Mouse (Mus musculus): ENCODE results near the gene Zeb2.

Gene Zeb2

DNA sequence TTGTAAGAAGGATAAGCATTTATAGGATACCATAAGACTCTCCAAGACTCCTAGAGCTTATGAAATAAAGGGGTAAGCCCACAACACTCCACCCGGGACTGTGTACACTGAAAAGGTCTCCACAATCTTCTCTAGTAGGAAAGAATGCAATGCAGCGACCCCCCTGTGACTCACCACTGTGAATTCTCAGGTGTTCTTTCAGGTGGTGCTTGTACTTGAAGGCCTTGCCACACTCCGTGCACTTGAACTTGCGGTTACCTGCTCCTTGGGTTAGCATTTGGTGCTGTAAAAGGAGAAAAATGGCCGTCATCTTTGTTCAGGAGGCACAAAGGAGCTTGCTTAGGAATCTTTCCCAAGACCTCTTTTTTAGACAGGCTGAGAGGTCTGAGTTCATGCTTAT is 118.5 kb downstream of the Zeb2 start:
- DNase-seq (ENCODE audit: low spot score in 2 of 2), result no peak

DNA sequence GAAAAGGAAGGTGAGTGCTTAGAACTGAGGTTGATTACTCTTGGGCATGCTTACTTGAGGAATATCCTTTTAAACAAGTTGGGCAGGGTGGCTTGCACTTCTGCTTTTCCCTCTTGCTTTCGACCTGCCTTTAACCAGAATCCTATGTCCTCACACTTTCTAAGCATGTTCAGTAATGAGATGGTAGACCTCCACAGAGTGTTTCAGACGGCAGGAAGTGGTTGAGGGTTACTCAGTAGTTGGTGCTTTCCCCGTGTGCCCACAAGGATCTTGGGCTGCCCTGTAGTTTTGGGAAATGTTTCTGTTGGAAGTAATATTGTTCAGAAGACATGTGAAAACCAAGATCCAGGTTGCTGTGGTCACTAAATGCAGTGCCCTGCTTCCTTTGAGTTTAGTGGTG is 135.5 kb downstream of the Zeb2 start:
- no peak for DNase-seq (ENCODE audit: low spot score in 2 of 2)

DNA sequence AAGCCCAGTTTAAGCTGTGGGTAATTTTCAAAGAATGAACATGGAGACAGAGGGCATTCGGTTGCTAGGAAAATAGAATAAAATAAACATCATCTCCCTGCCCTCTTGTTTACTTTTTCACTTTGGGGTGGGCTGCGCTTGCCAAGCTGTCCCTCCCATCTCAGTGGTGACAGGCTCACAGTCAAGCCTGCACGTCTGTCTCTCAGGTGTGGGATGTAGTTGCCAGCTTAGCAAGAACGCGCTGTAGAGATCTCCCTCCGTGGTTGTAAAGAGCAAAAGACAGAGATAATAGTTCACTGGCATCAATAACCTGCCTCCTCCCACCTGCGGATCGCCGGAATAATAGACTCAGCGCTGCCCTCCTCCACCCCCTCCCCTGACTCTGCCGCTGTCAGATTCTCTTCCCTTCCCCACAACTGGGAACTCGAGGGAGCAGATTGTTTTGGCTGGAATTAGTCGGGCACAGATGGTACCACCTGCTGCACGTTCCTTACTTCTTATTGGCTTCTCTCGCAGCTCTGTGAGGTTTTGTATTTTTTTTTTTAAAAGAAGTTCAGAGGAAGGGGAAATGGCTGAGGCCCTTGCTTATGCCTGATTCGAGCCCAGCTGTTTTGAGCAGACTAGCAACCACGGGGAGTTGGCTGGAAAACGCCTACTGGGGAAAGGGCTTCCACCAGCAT is 138.0 kb downstream of the Zeb2 start:
- peak; percentile 50 to 53 for DNase-seq (ENCODE audit: low spot score in 2 of 2)

DNA sequence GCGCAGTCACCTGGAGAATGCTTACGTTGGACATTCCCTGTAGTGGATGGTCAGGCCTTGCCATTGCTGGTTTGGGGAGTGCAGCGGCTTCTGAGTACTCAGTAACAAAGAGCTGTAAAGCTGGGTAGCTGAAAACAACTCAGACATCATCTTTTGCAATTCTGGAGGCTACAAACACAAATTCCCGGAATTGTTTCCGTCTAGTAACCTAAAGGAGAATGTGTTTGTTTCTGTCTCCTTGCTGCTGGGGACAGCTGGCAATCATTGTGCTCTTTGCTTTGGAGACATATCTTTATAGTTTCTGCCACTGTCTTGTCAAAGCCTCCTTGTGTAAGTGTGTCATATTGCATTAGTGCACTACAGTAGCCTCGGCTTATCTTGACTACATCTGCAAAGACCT is 139.2 kb downstream of the Zeb2 start:
- no peak for DNase-seq (ENCODE audit: low spot score in 2 of 2)

DNA sequence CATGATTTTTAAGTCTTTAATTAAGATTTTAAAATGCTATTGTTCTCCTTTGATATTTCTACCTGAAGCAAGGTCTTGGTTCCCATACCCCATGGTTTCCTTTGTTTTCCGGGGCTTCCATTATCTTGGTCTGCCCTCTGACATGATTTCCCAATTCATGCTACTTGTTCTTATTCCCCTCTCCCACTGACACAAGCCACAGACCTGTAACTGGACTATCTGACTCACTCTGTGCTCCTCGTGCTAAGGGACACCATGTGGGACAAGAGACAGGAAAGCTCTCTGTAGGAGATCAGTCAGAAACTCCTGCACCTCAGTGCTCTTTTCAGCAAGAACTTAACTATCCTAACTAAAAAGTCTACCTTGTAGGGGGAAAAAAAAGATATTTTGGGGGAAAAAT is 139.6 kb downstream of the Zeb2 start:
- no peak for DNase-seq (ENCODE audit: low spot score in 2 of 2)

DNA sequence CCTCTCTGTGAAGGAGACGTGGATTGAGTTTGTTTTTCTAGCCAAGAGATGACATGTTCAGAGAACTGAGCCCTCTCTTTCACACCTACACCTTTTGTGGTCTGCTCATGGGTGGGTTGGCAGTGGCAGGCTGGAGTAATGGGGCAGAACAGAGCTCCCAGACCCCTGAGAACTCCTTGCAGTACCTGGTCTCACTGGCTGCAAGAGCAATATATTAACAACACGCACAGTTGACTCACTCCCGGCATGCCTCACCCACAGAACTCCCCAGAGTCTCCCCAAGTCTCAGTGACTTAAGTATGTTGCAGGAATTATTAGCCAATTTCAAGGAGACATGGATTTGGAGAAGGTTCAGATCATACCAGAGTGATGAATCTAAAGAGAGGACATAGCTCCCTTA is 140.1 kb downstream of the Zeb2 start:
- no peak for DNase-seq (ENCODE audit: low spot score in 2 of 2)

DNA sequence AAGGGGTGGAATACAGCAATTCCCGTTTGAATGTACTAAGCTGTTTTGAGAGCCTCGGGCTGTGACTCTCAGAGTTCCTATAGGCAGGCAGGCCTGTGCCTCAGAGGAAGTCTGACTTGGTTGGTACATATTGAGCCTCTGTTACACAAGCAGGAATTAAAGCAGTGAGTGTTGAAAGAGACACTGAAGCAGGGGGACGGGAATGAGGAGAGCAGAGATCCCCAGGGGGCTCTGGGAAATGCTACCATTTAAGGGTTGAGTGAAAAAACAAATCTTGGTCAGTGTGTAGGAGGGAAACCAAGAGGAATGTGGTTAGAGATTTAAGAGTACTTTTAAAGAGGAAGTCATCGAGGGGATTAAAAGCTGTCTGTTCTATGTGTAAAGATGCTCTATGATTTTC is 140.7 kb downstream of the Zeb2 start:
- no peak for DNase-seq (ENCODE audit: low spot score in 2 of 2)

DNA sequence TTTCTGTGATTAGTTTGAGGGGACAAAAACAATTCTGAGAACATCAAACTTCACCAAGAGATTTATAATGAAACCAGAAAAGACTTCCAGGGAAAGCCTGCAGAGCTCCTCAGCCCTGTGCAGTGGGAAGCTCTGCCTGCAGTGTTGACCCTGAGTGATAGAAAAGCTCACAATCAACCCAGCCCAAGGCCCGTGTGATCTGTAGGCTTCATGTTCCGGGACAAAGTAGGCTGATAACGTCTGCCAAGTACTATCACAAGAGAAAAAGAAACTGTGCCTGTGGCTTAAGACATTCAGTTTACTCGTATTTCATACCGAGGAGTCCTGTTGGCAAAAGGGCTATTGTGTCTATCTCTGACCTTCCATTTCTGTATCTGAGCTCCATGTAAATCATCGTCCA is 143.4 kb downstream of the Zeb2 start:
- DNase-seq (ENCODE audit: low spot score in 2 of 2), result no peak

DNA sequence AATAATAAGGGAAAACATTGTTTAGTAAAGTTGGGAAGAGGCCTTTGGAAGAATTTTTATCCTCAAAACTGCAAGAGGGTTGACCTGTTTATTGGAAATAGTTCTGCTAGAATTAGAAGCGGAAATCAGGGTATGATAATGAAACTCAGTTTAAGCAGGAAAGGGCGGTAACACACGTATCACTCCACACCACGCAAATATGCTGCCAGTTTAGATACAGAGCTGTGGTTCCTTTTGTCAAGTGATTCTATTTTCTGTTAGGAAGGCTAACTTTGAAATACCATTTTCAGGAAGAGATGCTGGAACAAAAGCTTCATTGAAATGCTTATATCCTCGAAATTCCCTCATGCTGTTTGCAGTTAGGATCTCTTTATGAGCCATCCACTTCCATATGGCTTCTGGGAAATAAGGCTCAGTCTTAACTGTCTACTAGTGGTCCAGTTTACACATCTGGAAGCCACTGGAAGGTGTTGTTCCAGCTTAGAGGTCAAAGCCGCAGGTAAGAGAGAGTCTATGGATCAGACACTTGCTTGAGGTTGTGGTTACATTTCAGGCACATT is 147.0 kb downstream of the Zeb2 start:
- no peak for DNase-seq (ENCODE audit: low spot score in 2 of 2)

DNA sequence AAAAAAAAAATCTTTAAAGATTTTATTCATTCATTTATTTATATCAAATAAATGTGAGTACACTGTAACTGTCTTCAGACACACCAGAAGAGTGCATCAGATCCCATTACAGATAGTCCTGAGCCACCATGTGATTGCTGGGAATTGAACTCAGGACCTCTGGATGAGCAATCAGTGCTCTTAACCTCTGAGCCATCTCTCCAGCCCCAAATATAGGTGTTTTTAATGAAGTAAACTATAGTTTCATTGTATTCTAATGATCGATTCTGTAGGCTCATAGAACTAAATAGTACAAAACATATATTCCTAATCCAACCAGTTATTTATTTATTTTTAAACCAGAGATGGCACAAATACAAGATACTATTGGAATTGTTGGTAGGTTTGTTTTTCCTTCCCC is 147.6 kb downstream of the Zeb2 start:
- DNase-seq (ENCODE audit: low spot score in 2 of 2), result no peak

DNA sequence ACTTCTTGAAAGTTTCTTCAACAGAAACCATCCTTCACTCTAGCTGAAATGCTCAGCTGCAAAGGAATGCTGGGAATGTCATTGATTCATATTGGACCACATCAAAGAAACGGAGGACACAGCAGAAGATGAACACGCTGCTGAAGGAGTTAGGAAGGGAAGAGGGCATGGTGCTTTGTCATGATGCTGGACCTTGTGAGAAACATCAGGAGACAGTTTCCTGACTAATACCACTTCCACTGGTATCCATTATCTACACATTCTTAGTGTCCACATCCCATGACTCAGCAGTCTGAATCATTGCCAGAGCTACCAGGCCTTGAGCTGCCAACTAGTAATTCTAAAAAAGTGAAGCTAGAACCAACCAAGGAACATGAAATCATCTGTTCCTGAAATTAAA is 148.0 kb downstream of the Zeb2 start:
- no peak for DNase-seq (ENCODE audit: low spot score in 2 of 2)

DNA sequence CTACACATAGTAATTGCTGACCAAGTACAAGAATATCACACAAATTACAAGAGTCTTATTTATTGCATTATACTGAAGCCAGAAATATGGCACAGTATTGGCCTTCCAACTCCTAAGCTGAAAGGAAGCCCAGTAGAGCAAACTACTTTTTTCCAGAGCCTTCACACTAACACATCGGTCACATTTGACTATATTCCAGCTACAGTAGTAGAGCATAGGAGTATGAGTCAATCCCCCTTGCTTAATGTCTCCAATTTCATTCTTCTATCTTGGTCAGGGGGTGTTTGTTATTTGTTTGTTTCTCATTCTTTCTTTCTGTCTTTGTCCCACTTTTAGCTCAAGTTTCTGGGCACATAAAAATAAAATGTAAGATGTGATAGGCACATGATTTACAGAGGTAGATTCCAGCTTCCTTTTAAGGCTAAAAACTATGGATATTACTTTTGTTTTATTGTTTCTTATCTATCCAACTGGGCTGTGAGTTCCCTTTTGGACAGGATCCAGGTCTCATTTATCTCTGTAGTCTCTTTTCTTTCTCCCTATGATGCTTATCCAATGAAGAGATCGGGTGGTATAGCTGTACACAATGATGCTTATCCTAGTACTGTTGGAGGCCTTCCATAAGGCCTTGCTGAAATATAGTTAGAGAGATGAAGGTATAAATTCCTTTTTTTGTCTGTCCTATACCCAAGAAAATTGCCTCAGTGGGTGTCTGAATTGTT is 151.2 kb downstream of the Zeb2 start:
- DNase-seq (ENCODE audit: low spot score in 2 of 2), result no peak

DNA sequence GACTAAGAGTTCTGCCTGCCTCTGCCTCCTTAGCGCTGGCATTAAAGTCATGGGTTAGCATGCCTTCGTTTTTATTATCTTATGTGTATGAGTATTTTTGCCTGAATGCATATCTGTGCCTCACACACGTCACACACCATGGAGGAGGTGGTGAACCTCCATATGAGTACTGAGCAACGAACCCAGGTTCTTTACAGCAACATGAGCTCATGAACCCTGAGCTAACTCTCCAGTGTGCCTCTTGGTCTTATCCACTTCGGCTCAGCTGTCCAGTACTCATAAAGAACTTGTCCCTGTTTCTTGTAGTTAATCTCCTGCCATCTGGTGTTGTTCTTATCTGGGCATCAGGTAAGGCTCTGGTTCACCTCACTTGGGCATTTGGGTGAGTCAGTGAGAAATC is 154.6 kb downstream of the Zeb2 start:
- DNase-seq (ENCODE audit: low spot score in 2 of 2), result no peak

DNA sequence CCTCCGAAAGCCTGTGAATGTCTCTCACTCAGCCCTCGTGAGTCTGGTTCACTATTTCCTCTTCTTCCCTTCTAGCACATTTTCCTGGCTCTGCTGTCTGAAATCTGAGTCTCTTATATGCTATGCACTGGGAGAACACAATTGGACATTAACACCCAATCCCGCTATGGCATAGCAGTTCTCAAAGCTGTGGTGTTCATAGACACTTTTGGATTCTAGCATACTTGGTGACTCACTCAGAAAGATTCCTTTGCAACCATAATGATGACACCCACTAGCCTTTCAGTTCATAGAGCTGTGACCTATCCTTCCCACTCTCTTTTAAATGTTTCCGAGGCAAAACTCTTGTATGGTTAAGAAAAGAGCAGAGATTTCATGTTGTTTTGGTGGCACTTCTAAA is 156.0 kb downstream of the Zeb2 start:
- DNase-seq (ENCODE audit: low spot score in 2 of 2), result no peak

DNA sequence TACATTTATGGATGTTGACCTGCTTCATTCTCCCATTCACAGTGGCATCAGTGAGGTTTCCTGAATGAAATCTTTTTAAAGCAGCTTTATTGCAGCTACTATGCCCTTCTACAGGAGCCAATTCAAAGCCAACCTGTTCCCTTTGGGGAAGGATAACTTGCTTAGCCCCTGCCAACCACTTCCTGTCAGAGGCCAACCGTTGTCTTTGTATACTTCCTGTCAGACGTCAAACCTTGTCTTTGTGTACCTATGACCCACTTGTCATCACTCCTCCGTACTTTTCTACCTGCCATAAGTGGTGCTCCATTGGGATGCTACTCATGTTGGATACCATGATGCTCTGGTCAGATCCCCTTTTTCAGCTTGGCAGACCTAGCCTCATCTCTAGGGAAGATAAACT is 156.6 kb downstream of the Zeb2 start:
- no peak for DNase-seq (ENCODE audit: low spot score in 2 of 2)

DNA sequence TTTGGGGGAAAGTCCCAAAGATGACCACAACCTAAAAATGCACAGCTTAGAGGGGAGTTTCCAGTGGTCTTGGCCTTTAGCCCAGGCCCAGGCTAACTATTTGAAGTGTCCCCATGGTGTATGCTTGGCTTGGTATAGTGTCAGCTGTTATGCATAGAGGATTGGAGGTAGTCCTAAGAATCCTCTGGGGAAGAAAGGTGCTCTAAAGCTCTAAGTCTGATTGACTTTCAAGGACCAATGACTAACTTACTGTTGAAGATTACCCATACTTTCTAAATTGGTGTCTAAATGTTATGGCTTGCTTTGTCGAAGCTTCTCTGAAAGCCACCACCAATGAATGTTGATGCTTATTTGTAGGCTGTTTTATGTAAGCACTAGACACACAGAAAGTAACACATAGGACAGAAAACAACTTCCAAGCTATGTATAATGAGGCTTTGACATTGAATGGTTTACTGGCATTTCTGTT is 159.8 kb downstream of the Zeb2 start:
- no peak for DNase-seq (ENCODE audit: low spot score in 2 of 2)

DNA sequence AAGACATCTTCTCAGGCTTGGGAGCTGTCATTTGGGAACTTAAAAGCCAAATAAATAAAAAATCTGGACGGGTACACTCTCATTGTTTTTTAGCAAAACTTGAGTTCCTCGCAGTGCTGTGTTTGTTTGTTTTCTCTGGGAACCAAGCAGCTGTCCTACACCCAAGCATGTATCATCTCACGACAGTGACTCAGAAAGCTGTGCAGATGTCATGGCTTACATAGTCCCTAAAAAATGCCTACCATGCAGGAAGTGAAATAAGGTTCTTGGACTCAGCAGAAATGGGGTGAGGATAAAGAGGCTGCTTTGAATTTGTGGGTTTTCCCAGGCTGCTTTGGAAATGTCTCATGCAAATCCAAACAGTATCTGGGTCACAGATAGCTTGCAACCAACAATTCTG is 161.0 kb downstream of the Zeb2 start:
- no peak for DNase-seq (ENCODE audit: low spot score in 2 of 2)

DNA sequence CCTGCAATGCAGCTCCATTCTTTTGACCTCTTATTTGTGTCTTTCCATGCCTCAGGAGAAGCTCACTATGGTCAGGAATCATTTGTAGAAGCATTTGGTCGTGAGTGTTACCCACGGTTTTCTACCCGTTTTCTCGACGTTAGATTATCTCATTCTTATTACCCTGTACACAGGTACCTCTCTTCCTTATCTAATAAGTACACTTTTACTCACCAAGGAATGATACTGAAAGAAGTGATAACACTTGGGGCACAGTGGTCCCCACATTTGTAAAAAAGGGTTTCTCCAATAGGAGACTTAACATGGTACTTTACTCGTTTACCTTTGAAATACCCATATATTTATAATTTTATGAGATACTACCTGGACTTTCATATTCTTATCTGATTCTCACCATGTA is 161.7 kb downstream of the Zeb2 start:
- no peak for DNase-seq (ENCODE audit: low spot score in 2 of 2)

DNA sequence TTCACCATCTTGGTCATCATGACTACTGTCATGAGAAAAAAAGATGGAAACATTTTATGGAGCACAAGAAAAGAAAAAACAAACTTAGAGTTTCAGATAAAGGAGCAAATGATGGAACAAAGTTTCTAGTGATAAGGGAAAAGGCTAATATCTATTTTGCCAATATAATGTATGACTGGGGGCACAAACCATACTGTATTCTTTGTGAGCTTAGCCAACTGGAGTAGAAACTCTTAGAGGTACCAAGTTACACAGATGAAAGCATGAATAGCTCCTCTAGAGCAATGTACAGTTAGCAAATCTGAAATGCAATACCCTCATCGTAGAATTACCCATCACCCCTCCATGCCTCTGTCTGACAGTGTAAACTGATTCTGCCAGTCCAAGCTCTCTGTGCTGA is 163.0 kb downstream of the Zeb2 start:
- DNase-seq (ENCODE audit: low spot score in 2 of 2), result no peak

DNA sequence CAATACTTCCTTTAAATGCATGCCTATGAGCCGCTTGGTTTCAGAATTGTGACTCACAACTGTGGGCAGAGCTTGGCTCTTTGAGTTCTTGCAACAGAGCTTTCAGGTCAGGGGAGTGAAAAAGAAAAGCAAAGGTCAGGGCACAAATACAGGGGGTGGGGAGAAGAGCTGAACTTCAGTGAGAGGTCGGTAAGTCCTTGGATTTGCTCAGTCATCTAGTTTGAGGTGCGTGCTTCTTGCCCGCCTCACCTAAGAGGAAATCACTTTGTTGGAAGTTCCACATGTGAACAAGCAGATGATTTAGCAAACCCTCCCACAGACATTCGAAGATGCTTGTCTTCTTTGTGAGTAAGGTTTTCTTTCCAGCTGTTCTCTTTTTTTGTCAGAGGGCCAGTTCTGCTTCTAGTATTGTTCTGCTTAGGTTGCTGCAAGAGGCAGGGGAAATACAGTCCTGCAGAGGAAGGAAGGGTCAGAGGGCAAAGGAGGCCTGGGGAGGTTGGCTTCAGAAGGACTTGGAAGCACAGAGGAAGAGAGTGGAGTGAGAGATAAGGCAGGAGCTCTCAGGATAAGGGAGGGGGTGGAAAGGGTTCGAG is 164.3 kb downstream of the Zeb2 start:
- DNase-seq (ENCODE audit: low spot score in 2 of 2), result no peak

DNA sequence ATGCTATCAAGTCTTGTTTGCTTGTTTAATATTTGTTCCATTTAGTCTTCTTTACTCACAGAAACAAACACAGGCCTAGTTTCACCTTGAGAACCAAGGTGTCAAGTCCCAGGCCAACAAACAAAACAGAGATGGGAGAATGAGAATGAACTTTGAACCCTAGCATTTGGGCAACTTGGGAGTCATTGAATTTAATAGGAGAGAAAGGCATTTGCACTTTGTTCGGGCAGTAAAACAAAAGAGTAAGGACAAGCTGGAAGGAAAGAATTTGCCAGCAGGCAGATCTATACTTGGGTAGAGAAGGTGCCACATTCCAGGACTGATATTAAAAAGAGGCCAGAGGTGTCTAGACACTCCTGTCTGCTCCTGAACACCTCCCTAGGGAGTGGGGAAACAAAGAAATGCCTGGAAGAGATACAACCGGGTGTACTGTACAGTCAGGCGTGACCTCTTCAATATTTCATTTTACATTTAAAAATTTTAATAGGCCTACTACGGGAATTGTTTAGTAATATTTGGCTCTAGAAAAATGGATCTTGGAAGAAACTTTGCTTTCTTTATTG is 165.5 kb downstream of the Zeb2 start:
- DNase-seq (ENCODE audit: low spot score in 2 of 2), result no peak

DNA sequence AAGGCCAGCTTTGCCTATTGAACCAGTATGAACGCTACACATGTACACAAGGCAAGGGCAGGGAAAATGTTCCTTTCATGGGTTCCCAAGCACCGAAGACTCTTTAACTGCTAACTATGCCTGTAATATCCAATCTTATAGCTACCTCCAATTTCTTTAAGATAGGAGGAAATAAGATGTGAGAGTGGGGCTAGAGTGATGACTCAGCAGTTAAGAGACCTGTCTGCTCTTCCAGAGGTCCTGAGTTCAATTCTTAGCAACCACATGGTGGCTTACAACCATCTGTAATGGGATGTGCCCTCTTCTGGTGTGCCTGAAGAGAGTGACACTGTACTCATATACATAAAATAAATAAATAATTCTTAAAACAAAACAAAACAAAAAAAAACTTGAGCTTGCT is 172.5 kb downstream of the Zeb2 start:
- no peak for DNase-seq (ENCODE audit: low spot score in 2 of 2)
